Mouse (Mus musculus): ENCODE data around the gene Ckap4.
"Not testable (repeated sequence)": the region's sequence is repeated elsewhere in the genome, so short reads cannot be mapped to it uniquely, and the experiment has no call there.

Ckap4 gene

GRCm38 (mm10) chr10:84549146-84549919 lies 15.5 kb upstream of the Ckap4 start:
- DNase-seq = no peak

GRCm38 (mm10) chr10:84544841-84545610 lies 11.2 kb upstream of the Ckap4 start:
- no peak for DNase-seq

- DNase-seq = no peak
These were observed 9.2 kb upstream of the Ckap4 start for GRCm38 (mm10) chr10:84542802-84543658.

GRCm38 (mm10) chr10:84539651-84540050 lies 5.8 kb upstream of the Ckap4 start:
- DNase-seq = no peak

GRCm38 (mm10) chr10:84535859-84536258 lies 2.0 kb upstream of the Ckap4 start:
- no peak for DNase-seq

GRCm38 (mm10) chr10:84535458-84535857 lies 1.6 kb upstream of the Ckap4 start:
- no peak for DNase-seq

GRCm38 (mm10) chr10:84532911-84533882 lies 665 bp downstream of the Ckap4 start:
- no peak for DNase-seq

GRCm38 (mm10) chr10:84532191-84532889 lies 1.5 kb downstream of the Ckap4 start:
- DNase-seq = no peak

GRCm38 (mm10) chr10:84531576-84531975 lies 2.3 kb downstream of the Ckap4 start:
- no peak for DNase-seq

- DNase-seq = no peak
These were observed 3.5 kb downstream of the Ckap4 start for GRCm38 (mm10) chr10:84530388-84530787.

- DNase-seq = no peak
These were observed 6.2 kb downstream of the Ckap4 start for GRCm38 (mm10) chr10:84527631-84528030.

GRCm38 (mm10) chr10:84527070-84527469 lies 6.8 kb downstream of the Ckap4 start:
- no peak for DNase-seq

GRCm38 (mm10) chr10:84526488-84526887 lies 7.4 kb downstream of the Ckap4 start:
- no peak for DNase-seq

- no peak for DNase-seq
These were observed 10.2 kb downstream of the Ckap4 start for GRCm38 (mm10) chr10:84523682-84524081.

- DNase-seq = no peak
These were observed 17.4 kb downstream of the Ckap4 start for GRCm38 (mm10) chr10:84516414-84516927.

- DNase-seq = not testable (repeated sequence)
These were observed 17.9 kb downstream of the Ckap4 start for GRCm38 (mm10) chr10:84515980-84516379.

- DNase-seq = peak; percentile 75
These were observed 18.3 kb downstream of the Ckap4 start for GRCm38 (mm10) chr10:84515512-84515950.

- no peak for DNase-seq
These were observed 19.8 kb downstream of the Ckap4 start for GRCm38 (mm10) chr10:84514038-84514578.

- no peak for DNase-seq
These were observed 21.1 kb downstream of the Ckap4 start for GRCm38 (mm10) chr10:84512766-84513165.

GRCm38 (mm10) chr10:84508603-84509002 lies 25.3 kb downstream of the Ckap4 start:
- no peak for DNase-seq

- no peak for DNase-seq
These were observed 35.0 kb downstream of the Ckap4 start for GRCm38 (mm10) chr10:84498867-84499266.

All from layer of hippocampus, adult 9-11 months (tissue).